Mouse (Mus musculus): ENCODE data around the gene Gm10322. TPM values are rescaled to one million over a fixed set of nuclear protein-coding genes. Genes with fewer than 3 reads are reported as not detected.

The Gm10322 gene
- total and polyA plus RNA-seq, 3 experiments: not detected

DNA sequence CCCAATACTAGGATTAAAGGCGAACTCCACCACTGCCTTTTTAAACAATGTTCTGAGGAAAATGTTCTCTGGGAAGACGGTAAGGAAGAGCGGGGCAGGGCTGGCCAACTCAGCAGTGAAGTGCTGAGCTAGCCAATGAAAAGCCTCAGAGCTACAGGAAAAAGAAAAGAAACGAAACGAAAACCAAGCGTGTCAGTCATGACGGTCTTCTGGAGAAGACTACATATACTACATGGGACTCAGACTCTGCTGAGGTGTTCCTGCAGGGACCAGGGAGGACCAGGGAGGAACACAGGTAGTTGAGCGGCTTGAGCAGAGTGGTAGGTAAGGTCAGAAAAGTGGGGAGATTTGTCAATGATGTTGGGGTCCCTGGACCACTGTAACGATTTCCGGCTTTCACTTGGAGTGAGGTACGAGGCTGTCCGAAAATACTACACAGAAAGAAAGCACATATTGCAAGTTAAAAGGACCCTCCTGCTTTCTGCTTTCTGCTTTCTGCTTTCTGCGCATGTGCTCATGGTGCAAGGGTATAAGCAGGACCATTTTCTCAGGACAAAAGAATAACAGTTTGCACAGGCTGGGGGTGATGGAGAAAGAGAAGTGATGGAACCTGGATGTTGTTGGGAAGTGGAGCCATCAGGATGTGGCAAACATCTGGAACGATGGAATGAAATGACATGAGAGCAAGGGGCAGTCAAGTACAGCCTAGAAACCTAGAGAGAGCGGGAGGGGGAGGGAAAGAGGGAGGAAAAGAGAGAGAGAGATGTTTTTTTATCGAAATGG is 21.1 kb downstream of the Gm10322 start:
- intact Hi-C loops (cut with DNase I): no loop called here
- Histone ChIP-seq H3K36me3 (ENCODE audit: control insufficient read depth, insufficient read depth, low read length) (no peaks in the 10 kb centered on the region), H3K27ac (peak overlapping the region; percentile 33), H3K79me2 (replicated peaks; ENCODE audit: control insufficient read depth, insufficient read depth, low read length) (no peaks in the 10 kb centered on the region), H3K27me3 (ENCODE audit: control insufficient read depth, insufficient read depth, low read length) (no peaks in the 10 kb centered on the region), H3K4me3 (peak overlapping the region; percentile 31; the same call in 1 of the 2 replicates), H3K4me1 (ENCODE audit: control insufficient read depth, insufficient read depth, low read length) (no peaks in the 10 kb centered on the region; the same call in none of the 2 replicates), H3K9ac (ENCODE audit: low read depth, low read length) (peak overlapping the region; percentile 73)
- DNase-seq: peak; percentile 22 to 28
- TF ChIP-seq POLR2A (IDR thresholded peaks at IDR 0.05; ENCODE audit: insufficient read depth, low read depth, low read length) (peak; percentile 65; the same call in 1 of the 2 replicates), EP300 (IDR thresholded peaks at IDR 0.05; ENCODE audit: insufficient read depth, low read depth, low read length) (no peak)
- 59% methylated on average over 16 of the region's 16 CpGs for WGBS

GRCm38 (mm10) chr10:59637596-59638124 is 21.8 kb downstream of the Gm10322 start:
- intact Hi-C loops (cut with DNase I): no loop called here
- H3K4me1 ChIP-seq (ENCODE audit: control insufficient read depth, insufficient read depth, low read length): no peaks in the 10 kb centered on the region; the same call in none of the 2 replicates
- H3K27me3 ChIP-seq (ENCODE audit: control insufficient read depth, insufficient read depth, low read length): no peaks in the 10 kb centered on the region
- WGBS: 64% methylated on average over 7 of the region's 7 CpGs
- no peak overlapping the region for H3K4me3 ChIP-seq
- no peaks in the 10 kb centered on the region for H3K36me3 ChIP-seq (ENCODE audit: control insufficient read depth, insufficient read depth, low read length)
- peak overlapping the region; percentile 36 for H3K27ac ChIP-seq
- H3K9ac ChIP-seq (ENCODE audit: low read depth, low read length): no peak overlapping the region
- no peak for DNase-seq
- H3K79me2 ChIP-seq (replicated peaks; ENCODE audit: control insufficient read depth, insufficient read depth, low read length): no peaks in the 10 kb centered on the region
- no peak for TF ChIP-seq POLR2A (IDR thresholded peaks at IDR 0.05; ENCODE audit: insufficient read depth, low read depth, low read length)
- TF ChIP-seq CTCF (IDR thresholded peaks at IDR 0.05): no peak
- no peak for TF ChIP-seq EP300 (IDR thresholded peaks at IDR 0.05; ENCODE audit: insufficient read depth, low read depth, low read length)

DNA sequence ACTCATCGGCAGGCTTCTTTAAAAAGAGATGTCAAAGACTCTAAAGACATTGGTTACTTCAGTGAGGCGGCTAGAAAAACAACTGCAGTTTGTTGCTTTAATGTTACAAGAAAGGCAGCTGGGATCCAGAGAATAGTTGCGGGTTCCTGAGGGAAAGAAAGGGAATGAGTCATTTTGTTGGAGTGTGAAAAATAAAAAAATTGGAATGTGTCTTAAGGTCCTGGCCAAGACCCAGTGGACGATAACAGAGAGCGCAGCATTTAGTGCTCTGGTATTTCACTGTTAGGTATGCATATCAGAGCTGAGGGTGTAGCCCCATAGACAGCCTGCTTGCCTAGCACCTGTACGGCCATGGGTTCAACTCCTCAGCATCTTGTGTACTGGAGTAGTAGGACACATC is 22.7 kb downstream of the Gm10322 start:
- Histone ChIP-seq H3K36me3 (ENCODE audit: control insufficient read depth, insufficient read depth, low read length) (no peaks in the 10 kb centered on the region), H3K4me1 (ENCODE audit: control insufficient read depth, insufficient read depth, low read length) (no peaks in the 10 kb centered on the region; the same call in none of the 2 replicates), H3K27me3 (ENCODE audit: control insufficient read depth, insufficient read depth, low read length) (no peaks in the 10 kb centered on the region), H3K27ac (peak overlapping the region; percentile 36; the same call in 1 of the 2 replicates), H3K9ac (ENCODE audit: low read depth, low read length) (0 out of 2 replicates have a peak overlapping the region, but pooled peaks have one; percentile 25), H3K79me2 (replicated peaks; ENCODE audit: control insufficient read depth, insufficient read depth, low read length) (no peaks in the 10 kb centered on the region), H3K4me3 (no peak overlapping the region)
- peak; percentile 29 to 35 for DNase-seq
- 63% methylated on average over 6 of the region's 6 CpGs for WGBS
- intact Hi-C loops (cut with DNase I): no loop called here
- no peak for TF ChIP-seq EP300 (IDR thresholded peaks at IDR 0.05; ENCODE audit: insufficient read depth, low read depth, low read length)
- TF ChIP-seq CTCF (IDR thresholded peaks at IDR 0.05): no peak
- no peak for TF ChIP-seq POLR2A (IDR thresholded peaks at IDR 0.05; ENCODE audit: insufficient read depth, low read depth, low read length)

DNA sequence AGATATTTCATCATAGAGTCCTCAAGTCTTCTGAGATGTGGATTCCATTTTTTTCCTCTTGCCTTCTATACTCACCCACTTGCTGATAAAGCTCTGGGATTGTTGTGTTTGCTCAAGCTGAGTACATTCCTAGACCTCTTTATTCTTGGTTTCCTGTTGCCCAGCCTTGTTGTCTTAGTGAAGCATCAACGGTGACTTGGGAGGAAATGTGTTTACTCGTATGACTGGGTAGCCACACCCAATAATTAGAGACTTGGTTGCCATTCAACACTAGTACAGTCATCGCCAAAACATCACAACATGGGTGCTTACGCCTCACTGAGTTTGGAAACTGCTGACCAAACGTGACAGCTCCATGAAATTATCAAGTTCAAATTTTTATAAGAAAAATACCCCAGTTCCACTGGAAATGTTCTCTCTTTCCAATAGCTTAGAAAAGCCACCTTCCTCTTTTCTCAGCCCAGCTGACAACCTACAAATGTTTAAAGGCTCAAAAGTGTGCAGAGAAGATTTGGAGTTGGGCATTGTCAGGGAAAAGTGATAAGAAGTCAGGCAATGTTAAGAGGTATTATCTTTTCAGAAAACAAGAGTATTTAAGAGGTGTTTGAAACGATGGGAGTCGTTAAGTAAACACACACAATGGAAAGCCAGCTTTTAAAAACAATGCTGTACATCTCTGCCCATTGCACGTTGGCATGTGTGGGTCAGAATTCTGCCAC is 27.0 kb downstream of the Gm10322 start:
- no peaks in the 10 kb centered on the region for H3K27me3 ChIP-seq (ENCODE audit: control insufficient read depth, insufficient read depth, low read length)
- H3K79me2 ChIP-seq (replicated peaks; ENCODE audit: control insufficient read depth, insufficient read depth, low read length): no peaks in the 10 kb centered on the region
- H3K36me3 ChIP-seq (ENCODE audit: control insufficient read depth, insufficient read depth, low read length): no peaks in the 10 kb centered on the region
- no peaks in the 10 kb centered on the region; the same call in 1 of the 2 replicates for H3K4me1 ChIP-seq (ENCODE audit: control insufficient read depth, insufficient read depth, low read length)
- no peak overlapping the region for H3K4me3 ChIP-seq
- 39% methylated on average over 8 of the region's 8 CpGs for WGBS
- intact Hi-C loops (cut with DNase I): no loop called here
- DNase-seq: peak in 1 of 2 experiments; percentile 11
- H3K9ac ChIP-seq (ENCODE audit: low read depth, low read length): no peak overlapping the region
- no peak overlapping the region for H3K27ac ChIP-seq
- TF ChIP-seq CTCF (IDR thresholded peaks at IDR 0.05) (no peak), POLR2A (IDR thresholded peaks at IDR 0.05; ENCODE audit: insufficient read depth, low read depth, low read length) (no peak), EP300 (IDR thresholded peaks at IDR 0.05; ENCODE audit: insufficient read depth, low read depth, low read length) (no peak)

DNA sequence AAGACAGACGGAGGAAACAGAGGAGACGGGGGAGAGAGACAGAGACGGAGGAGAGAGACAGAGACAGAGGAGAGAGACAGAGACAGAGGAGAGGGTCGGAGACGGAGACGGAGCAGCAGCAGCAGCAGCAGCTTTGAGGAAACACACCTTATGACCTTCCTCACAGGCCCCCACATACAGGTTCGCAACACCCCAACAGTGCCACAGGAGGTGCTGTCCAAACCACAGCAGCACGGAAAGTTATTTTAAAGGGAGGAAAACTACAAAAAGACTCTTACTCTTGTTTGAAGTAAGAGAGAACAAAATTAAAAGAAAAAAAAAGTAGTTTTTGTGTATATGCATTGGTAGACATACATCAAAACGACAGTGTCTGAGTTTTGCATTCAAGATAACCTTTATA is 27.8 kb downstream of the Gm10322 start:
- no peak overlapping the region for H3K27ac ChIP-seq
- H3K4me3 ChIP-seq: no peak overlapping the region
- intact Hi-C loops (cut with DNase I): no loop called here
- TF ChIP-seq CTCF (IDR thresholded peaks at IDR 0.05): no peak
- H3K79me2 ChIP-seq (replicated peaks; ENCODE audit: control insufficient read depth, insufficient read depth, low read length): no peaks in the 10 kb centered on the region
- H3K4me1 ChIP-seq (ENCODE audit: control insufficient read depth, insufficient read depth, low read length): no peaks in the 10 kb centered on the region; the same call in 1 of the 2 replicates
- 68% methylated on average over 9 of the region's 9 CpGs for WGBS
- no peaks in the 10 kb centered on the region for H3K27me3 ChIP-seq (ENCODE audit: control insufficient read depth, insufficient read depth, low read length)
- no peaks in the 10 kb centered on the region for H3K36me3 ChIP-seq (ENCODE audit: control insufficient read depth, insufficient read depth, low read length)
- no peak for DNase-seq
- H3K9ac ChIP-seq (ENCODE audit: low read depth, low read length): no peak overlapping the region
